Mouse (Mus musculus) hindbrain, embryonic 12.5 days (tissue): Measurements from ENCODE around the gene Dleu7. TPM values are rescaled to one million over a fixed set of nuclear protein-coding genes. Genes with fewer than 3 reads are reported as not detected.
A peak's percentile ranks its signal among the peaks of the same experiment; 100 is the strongest.

ENCODE experiments used
- ATAC-seq: fragments of 200-750 bp; cut with Nextera tagmentation; 2 replicates; pipeline ENCODE4 v1.8.0; 2017; ENCODE audit warnings: moderate TSS enrichment; ENCODE audit not compliant: low FRiP score
- H3K27ac ChIP-seq: fragments of 300-500 bp; sonication (generic); 2 replicates; pipeline ENCODE4 v1.5.1; 2016; ENCODE audit warnings: mild to moderate bottlenecking
- H3K27me3 ChIP-seq: fragments of 300-500 bp; sonication (generic); 2 replicates; pipeline ENCODE4 v1.6.1; 2016; ENCODE audit warnings: mild to moderate bottlenecking
- H3K36me3 ChIP-seq: fragments of 300-500 bp; sonication (generic); 2 replicates; pipeline ENCODE4 v1.6.1; 2016; ENCODE audit warnings: mild to moderate bottlenecking
- H3K4me1 ChIP-seq: fragments of 300-500 bp; sonication (generic); 2 replicates; pipeline ENCODE4 v1.6.1; 2016
- H3K4me2 ChIP-seq: fragments of 300-500 bp; sonication (generic); replicated peaks from 2 replicates; pipeline ENCODE4 v1.6.1; 2016; ENCODE audit warnings: mild to moderate bottlenecking
- H3K4me3 ChIP-seq: fragments of 300-500 bp; sonication (generic); 2 replicates; pipeline ENCODE4 v1.5.1; 2016; ENCODE audit warnings: mild to moderate bottlenecking
- H3K9ac ChIP-seq: fragments of 300-500 bp; sonication (generic); 2 replicates; pipeline ENCODE4 v1.6.1; 2016; ENCODE audit warnings: mild to moderate bottlenecking, moderate library complexity
- H3K9me3 ChIP-seq: fragments of 300-500 bp; sonication (generic); replicated peaks from 2 replicates; pipeline ENCODE4 v1.6.1; 2016; ENCODE audit warnings: mild to moderate bottlenecking
- WGBS: fragments of 180-500 bp; shearing (Covaris S2); methylation state at CpG from one replicate; pipeline ENCODE4 v1.1.7; 2016; 5-methylcytosine and 5-hydroxymethylcytosine counted together
- polyA plus RNA-seq: library from polyadenylated mRNA; unstranded; fragments of >200 nt; fragmentation: Nextera tagmentation; extraction: Ambion mirVana; gene quantifications from 2 replicates; pipeline ENCODE4 v1.2.1, GENCODE M21; 2016

Gene Dleu7
- polyA plus RNA-seq, 1 experiment from 2014 or later = 1.6 TPM

DNA sequence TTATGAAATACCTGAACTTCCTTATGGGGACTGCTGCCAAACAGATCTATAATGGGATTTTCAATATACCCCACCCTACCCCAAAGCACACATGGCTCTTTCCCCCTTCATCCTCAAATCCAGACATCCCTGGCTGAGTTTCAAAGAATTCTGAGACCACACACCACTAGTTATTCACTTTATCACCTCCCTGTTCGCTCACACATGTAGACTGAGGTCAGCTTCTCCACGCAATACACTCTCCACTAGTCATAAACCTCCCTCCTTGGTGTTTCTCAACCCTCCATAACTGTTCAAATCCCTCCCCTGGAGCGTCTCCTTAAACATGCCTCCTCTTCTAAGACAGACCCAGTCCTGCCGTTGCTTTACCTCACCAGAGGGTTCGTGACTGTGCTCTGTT lies 30.6 kb upstream of the Dleu7 start:
- Histone ChIP-seq H3K27ac (no peak overlapping the region), H3K9me3 (no peaks in the 10 kb centered on the region), H3K9ac (no peak overlapping the region), H3K4me1 (no peaks in the 10 kb centered on the region), H3K36me3 (no peaks in the 10 kb centered on the region), H3K4me2 (no peak overlapping the region), H3K27me3 (no peaks in the 10 kb centered on the region), H3K4me3 (no peak overlapping the region)
- no peak for ATAC-seq
- WGBS = 91% methylated on average over 5 of the region's 5 CpGs

DNA sequence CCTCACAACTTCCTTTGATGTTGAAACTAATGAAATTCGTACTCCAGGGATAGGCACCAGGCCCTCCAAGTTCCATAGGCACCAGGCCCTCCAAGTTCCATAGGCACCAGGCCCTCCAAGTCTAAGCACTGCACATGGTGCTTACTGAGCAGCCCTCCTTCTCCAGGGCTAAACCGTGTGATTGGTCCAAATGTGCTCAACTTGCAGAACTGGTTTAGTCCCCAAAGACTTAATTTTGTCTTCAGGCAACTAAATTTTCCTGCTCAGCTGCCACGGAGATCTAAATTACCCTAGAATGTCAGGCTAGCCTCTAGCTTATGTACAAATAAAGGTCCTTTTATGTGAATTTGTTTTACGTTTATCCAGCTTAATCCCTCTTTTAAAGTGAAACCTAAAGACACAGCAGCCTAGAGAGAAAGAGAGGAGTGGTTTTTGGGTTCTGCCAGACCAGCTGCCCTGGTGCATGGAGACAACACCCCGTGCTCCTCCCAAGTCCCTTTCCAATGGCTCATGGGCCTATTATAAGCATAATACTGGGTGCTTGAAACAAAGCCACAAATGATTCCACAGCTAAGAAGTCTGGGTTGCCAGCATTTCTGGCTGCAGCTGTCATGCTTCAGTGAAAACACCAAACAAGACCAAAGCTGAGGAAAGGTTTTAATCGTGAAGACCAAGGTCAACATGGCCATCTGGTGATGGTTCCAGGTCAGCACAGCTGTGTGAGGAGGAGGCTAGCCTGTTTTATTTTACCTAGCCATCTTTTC lies 29.9 kb upstream of the Dleu7 start:
- Histone ChIP-seq H3K36me3 (no peaks in the 10 kb centered on the region), H3K27ac (no peak overlapping the region), H3K4me1 (no peaks in the 10 kb centered on the region), H3K4me3 (no peak overlapping the region), H3K9ac (no peak overlapping the region), H3K27me3 (no peaks in the 10 kb centered on the region), H3K9me3 (no peaks in the 10 kb centered on the region), H3K4me2 (no peak overlapping the region)
- WGBS = 58% methylated on average over 6 of the region's 6 CpGs
- ATAC-seq = no peak

DNA sequence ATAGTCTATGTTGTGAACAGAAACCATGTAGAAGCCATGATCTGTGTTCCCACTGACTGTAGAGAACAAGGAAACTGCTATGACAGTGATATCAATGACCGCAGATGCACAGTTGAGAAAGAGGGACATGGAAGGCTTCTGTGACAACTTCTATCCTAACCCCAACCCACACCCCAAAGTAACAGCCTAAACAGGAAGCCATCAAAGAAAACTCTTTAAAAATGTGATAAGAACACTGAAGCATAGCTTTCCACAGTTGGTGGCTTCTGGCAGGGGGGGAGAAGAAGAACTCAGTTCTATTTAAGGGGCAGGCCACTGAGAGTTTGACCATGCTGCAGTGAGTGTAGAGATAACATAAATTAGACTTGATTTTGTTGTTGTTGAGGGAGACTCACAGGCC lies 18.8 kb upstream of the Dleu7 start:
- ATAC-seq = no peak
- Histone ChIP-seq H3K9ac (no peak overlapping the region), H3K4me2 (no peak overlapping the region), H3K36me3 (no peaks in the 10 kb centered on the region), H3K4me3 (no peak overlapping the region), H3K27me3 (no peaks in the 10 kb centered on the region), H3K27ac (no peak overlapping the region), H3K4me1 (no peaks in the 10 kb centered on the region), H3K9me3 (no peaks in the 10 kb centered on the region)
- WGBS = 96% methylated on average over 1 of the region's 1 CpGs

DNA sequence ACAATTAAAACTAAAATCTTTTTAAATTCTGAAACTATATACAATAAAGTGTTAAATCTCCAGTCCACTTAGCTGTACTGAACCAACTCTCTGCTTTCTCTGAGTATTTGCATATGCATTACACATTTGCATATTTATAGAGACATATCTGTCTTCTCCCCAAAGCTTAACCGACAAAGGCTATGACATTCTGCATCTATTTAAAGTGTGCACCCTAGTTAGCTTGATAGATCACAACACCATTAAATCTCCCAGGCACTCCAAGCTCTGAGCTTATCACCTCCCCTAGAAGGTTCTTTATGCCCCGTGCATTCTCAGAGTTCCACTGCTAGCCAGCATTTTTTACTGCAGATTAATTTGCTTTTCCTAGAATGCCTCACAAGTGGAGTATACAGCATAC lies 16.2 kb upstream of the Dleu7 start:
- WGBS = 43% methylated on average over 2 of the region's 2 CpGs
- no peak overlapping the region for H3K4me2 ChIP-seq
- no peak overlapping the region for H3K4me3 ChIP-seq
- no peak overlapping the region for H3K9ac ChIP-seq
- no peaks in the 10 kb centered on the region for H3K36me3 ChIP-seq
- ATAC-seq = no peak
- no peak overlapping the region for H3K27ac ChIP-seq
- no peaks in the 10 kb centered on the region for H3K4me1 ChIP-seq
- no peaks in the 10 kb centered on the region for H3K27me3 ChIP-seq
- H3K9me3 ChIP-seq = no peaks in the 10 kb centered on the region

DNA sequence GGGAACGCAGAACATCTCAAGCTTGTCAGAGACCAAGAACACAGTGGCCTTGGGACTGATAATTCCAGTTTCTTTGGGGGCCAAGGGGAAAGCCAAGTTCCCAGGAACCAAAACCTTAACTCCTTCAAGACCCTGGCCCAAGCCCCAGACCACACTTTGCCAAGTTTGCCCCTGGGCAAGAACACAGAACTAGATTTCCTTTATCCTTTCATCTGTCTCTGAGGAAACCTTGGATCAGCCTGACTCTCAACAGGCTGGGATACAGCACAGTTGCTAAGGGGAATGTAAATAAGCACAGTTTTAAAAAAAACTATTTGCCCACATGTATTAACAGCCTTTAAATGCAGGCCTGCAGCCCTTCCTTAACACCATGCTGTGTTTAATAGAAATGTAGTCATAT lies 14.7 kb upstream of the Dleu7 start:
- no peak overlapping the region for H3K27ac ChIP-seq

DNA sequence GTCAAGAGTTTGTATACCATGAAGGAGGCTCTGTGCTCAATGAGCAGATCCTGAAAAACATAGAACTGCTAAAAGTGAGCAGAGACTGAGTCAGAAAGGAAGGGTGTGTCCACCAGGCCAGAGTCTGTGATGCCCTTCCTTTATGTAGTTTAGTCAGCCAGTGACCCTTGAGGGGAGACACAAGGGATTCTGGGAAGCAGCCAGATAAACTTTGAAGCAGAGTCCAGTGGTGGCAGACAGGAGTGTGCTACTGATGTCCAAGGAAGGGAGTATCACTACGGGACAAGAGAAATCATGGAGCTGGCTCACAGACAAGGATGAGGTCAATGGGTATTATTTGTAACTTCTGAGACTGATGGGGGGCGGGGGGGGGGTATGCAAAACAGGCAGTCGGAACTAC lies 7.2 kb upstream of the Dleu7 start:
- 70% methylated on average over 3 of the region's 3 CpGs for WGBS
- no peak for ATAC-seq
- no peaks in the 10 kb centered on the region for H3K9me3 ChIP-seq
- no peaks in the 10 kb centered on the region for H3K27me3 ChIP-seq
- H3K4me3 ChIP-seq = no peak overlapping the region
- H3K36me3 ChIP-seq = no peaks in the 10 kb centered on the region
- no peak overlapping the region for H3K9ac ChIP-seq
- H3K4me2 ChIP-seq = no peak overlapping the region
- H3K27ac ChIP-seq = no peak overlapping the region
- no peaks in the 10 kb centered on the region for H3K4me1 ChIP-seq

More for the DNA sequence above, 14.7 kb upstream of the Dleu7 start:
- Histone ChIP-seq H3K4me2 (no peak overlapping the region), H3K36me3 (no peaks in the 10 kb centered on the region), H3K9ac (no peak overlapping the region), H3K4me1 (no peaks in the 10 kb centered on the region), H3K9me3 (no peaks in the 10 kb centered on the region), H3K27me3 (no peaks in the 10 kb centered on the region), H3K4me3 (no peak overlapping the region)
- ATAC-seq = no peak
- WGBS = 81% methylated on average over 1 of the region's 1 CpGs

DNA sequence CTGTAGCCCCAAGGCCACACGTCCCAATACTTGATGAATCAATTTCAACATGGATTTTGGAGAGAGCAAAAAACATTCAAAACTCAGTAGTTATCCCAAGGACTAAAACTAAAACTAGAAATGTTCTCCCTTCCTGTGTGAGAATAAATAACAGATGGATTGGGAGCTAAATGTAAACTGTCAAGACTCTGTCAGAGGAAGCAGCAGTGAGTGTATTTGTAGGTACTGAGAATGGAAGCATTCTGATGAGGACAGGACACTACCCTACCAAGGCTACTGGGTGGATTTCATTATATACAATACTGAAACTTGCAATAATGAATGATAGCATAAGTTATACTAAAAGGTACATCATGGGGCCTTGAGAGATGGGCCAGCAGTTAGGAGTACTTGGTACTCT lies 6.0 kb upstream of the Dleu7 start:
- WGBS = 91% methylated on average over 1 of the region's 1 CpGs
- Histone ChIP-seq H3K4me2 (no peak overlapping the region), H3K9me3 (no peaks in the 10 kb centered on the region), H3K4me1 (no peaks in the 10 kb centered on the region), H3K27ac (no peak overlapping the region), H3K9ac (no peak overlapping the region), H3K4me3 (no peak overlapping the region), H3K36me3 (no peaks in the 10 kb centered on the region), H3K27me3 (no peaks in the 10 kb centered on the region)
- ATAC-seq = no peak

DNA sequence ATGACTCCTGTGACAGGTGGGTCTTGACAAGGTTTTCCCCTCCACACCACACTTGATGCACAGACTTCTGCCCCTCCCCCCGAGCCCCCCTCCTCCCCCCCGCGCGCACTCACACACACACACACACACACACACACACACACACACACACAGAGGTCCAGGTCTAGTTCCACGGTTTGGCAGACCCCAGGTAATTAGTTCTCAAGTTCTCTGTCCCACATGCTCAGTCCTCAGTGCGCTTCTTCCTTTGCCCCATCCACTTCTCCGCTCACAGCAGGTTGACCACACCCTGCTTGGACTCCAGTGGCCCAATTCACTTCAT lies 720 bp downstream of the Dleu7 start:
- Histone ChIP-seq H3K4me3 (peak overlapping the region; percentile 44), H3K27ac (no peak overlapping the region), H3K9me3 (no peaks in the 10 kb centered on the region), H3K4me2 (peak overlapping the region; percentile 85), H3K27me3 (peaks cover 8% of the 10 kb centered on the region; the same call in 1 of the 2 replicates), H3K9ac (peak overlapping the region; percentile 58), H3K4me1 (peaks cover 12% of the 10 kb centered on the region), H3K36me3 (no peaks in the 10 kb centered on the region)
- 32% methylated on average over 7 of the region's 7 CpGs for WGBS
- 0 out of 2 replicates have a peak, but pooled peaks have one; percentile 19 for ATAC-seq

DNA sequence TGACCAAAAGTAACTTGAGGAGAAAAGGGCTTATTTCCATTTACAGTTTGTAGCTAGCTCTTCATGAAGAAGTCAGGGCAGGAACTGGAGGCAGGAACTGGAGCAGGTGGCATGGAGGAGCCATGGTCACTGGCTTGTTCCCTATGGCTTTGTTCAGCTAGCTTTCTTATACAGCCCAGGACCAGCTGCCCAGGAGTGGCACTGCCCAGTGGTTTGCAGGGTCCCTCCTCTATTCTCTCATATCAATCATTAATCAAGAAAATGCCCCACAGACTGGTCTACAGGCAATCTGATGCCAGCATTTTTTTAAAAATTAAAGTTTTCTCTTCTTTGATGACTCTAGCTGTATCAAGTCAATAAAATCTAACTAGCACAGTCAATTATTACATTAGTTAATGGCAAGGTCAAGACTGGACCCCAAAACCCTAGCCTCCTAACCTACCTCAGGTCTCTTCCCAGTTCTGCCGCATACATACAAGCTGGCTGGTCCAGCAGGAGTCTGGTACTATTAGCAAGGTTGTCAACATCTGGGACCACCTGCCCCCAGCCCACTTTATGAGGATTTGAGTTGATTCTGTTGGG lies 1.4 kb downstream of the Dleu7 start:
- Histone ChIP-seq H3K9me3 (no peaks in the 10 kb centered on the region), H3K36me3 (no peaks in the 10 kb centered on the region), H3K4me2 (no peak overlapping the region), H3K27me3 (peaks cover 8% of the 10 kb centered on the region; the same call in 1 of the 2 replicates), H3K9ac (no peak overlapping the region), H3K27ac (no peak overlapping the region), H3K4me3 (no peak overlapping the region), H3K4me1 (peaks cover 12% of the 10 kb centered on the region)
- no peak for ATAC-seq
- WGBS = 88% methylated on average over 1 of the region's 1 CpGs

DNA sequence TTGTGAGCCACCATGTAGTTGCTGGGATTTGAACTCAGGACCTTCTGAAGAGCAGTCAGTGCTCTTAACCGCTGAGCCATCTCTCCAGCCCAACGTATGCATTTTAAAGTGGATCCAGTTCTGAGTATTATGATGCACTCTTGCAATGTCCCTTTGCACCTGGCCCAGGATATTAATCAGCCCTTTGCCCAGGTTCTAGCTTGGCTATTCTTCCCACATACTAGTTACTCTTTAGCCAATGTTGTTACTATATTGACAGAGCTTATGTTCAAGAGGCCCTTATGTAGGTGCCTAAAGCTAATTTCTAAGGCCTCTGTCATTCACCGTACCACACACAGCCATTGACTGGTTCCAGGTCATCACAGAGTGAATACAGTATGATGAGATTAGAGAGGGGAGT lies 4.1 kb downstream of the Dleu7 start:
- no peak overlapping the region for H3K4me3 ChIP-seq
- no peak overlapping the region for H3K4me2 ChIP-seq

DNA sequence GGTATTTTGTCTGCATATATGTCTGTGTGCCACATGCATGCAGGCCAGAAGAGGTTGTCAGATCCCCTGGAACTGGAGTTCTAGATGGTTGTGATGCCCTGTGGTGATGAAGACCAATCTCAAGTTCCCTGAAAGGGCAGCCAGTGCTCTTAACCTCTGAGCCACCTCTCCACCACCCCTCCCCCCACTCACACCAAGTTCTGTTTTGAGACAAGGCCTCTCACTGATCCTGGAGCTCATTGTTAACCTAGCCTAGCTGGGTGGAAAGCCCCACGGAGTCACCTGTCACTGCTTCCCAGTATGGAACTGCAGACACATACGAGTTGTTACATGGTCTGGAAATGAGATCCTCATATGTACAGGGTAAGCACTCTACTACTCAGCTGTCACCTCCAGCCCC lies 9.9 kb downstream of the Dleu7 start:
- WGBS = 67% methylated on average over 2 of the region's 2 CpGs
- Histone ChIP-seq H3K9ac (no peak overlapping the region), H3K4me1 (no peaks in the 10 kb centered on the region), H3K4me2 (no peak overlapping the region), H3K36me3 (no peaks in the 10 kb centered on the region), H3K4me3 (no peak overlapping the region), H3K27ac (no peak overlapping the region), H3K27me3 (no peaks in the 10 kb centered on the region), H3K9me3 (no peaks in the 10 kb centered on the region)
- ATAC-seq = no peak

More for the DNA sequence above, 4.1 kb downstream of the Dleu7 start:
- 92% methylated on average over 3 of the region's 3 CpGs for WGBS
- Histone ChIP-seq H3K27me3 (peaks cover 8% of the 10 kb centered on the region; the same call in 1 of the 2 replicates), H3K27ac (no peak overlapping the region), H3K9me3 (no peaks in the 10 kb centered on the region), H3K36me3 (no peaks in the 10 kb centered on the region), H3K9ac (no peak overlapping the region), H3K4me1 (peaks cover 12% of the 10 kb centered on the region)
- ATAC-seq = no peak

DNA sequence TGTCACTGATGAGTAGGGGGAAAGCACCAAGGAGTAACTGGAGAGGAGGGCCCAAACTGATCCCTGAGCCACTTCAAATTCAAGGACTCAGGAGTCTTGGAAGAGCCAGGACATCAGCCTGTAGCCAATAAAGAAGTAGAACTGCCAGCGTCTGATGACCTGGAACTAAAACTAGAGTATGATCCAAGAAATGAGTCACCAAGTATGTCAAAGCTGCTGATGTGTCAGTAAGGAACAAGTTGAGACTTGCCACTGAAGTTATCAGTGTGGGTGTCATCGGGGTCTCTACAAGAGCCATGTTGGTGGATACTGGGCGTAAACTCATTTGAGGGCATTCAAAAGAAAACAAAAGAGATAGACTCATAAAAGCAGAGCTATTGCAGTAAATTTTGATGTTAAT lies 19.2 kb downstream of the Dleu7 start:
- no peaks in the 10 kb centered on the region for H3K4me1 ChIP-seq
- H3K9ac ChIP-seq = no peak overlapping the region
- no peak for ATAC-seq
- H3K36me3 ChIP-seq = no peaks in the 10 kb centered on the region
- no peak overlapping the region for H3K4me2 ChIP-seq
- H3K27me3 ChIP-seq = no peaks in the 10 kb centered on the region
- no peaks in the 10 kb centered on the region for H3K9me3 ChIP-seq
- no peak overlapping the region for H3K4me3 ChIP-seq
- no peak overlapping the region for H3K27ac ChIP-seq
- 97% methylated on average over 3 of the region's 3 CpGs for WGBS
